Mouse (Mus musculus) Muller cell, postnatal 12 days (primary cell): Measurements from ENCODE around the gene Rhox4a.
"Not testable (repeated sequence)": the region's sequence is repeated elsewhere in the genome, so short reads cannot be mapped to it uniquely, and the experiment has no call there.

Experiments used
- DNase-seq: peaks from one replicate; pipeline ENCODE4 v3.0.0-alpha.2; 2015; ENCODE audit errors: inconsistent ontology term

The Rhox4a gene

DNA sequence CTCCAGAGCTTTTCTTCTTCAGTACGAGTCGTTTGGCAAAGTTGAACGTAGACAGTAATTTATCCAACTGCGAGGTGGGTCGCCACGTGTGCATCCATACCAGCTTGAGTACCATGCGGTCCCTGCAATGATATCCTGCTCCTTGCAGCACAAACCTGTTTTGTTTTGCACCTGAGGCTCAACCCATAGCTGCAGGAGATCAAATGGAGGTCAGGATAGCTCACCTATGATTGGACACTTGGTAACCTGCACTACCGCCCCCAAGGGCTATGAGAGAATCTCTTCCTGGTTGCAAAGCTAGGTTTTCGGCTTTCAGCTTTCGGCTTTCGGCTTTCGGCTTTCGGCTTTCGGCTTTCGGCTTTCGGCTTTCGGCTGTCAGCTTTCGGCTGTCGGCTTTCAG, at the start of gene Rhox4a:
Rhox4a (plus strand) TSS at position 301 of the 400 bp plus-strand sequence.
- not testable (repeated sequence) for DNase-seq

DNA sequence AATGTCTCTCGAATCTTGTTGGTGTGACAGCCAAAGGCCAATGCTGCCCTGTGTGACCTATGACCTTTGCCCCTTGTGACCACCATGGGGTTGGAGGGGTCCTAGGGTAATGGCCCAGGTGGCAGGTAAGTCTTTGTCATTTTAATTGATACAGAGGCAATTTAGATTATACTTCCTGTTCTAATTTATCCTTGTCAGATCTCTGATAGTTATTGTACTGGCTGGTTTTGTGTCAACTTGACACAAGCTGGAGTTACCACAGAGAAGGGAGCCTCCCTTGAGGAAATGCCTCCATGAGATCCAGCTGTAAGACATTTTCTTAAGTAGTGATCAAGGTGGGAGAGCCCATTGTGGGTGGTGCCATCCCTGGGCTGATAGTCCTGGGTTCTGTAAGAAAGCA, 43.0 kb upstream of the Rhox4a start, which contains the start of gene Rhox1:
Rhox1 (minus strand) TSS at position 101 of the 400 bp plus-strand sequence.
- not testable (repeated sequence) for DNase-seq

DNA sequence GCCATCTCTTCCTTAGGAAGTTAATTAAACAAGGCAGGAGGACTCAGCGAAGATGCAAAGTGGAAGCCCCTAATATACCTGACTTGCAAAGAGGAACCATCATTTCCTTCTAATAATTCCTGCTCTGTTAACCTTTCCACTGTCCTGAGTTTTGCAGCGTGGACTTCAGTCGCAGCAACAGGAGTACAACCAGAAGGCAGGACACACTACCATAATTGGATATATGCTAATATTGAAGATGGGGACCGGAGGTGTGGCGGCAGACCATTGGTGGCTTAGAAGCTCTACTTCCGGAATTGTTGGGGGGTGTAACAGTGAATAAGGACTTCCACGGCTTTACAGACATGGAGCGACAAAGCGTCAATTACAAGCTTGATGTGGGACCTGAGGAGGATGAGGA, 20.5 kb upstream of the Rhox4a start, which contains the start of gene Rhox2a:
Rhox2a (plus strand) TSS at position 301 of the 400 bp plus-strand sequence.
- DNase-seq, result not testable (repeated sequence)

DNA sequence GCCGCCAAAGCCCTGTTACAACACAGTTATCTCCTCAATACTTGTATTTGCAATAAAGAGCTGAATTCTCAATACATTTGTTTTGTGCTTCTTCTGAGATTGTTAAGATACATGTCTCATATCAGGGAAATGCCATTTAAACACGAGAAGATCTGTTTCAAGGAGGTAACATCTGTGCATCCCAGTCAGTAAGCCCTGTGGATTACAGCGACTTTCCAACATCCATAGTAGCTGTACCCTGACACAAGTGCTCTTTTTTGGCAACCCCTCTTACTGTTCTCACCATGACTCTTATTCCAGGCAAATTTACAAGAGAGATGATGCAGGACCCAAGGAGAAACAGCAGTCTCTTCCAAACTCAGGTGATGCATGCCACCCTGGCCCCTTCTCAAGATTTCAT, 15.5 kb upstream of the Rhox4a start, which contains the start of gene Rhox3a:
Rhox3a (plus strand) TSS at position 301 of the 400 bp plus-strand sequence.
- not testable (repeated sequence) for DNase-seq
